Mouse (Mus musculus): ENCODE measurements around the gene Mpv17l. TPM values are rescaled to one million over a fixed set of nuclear protein-coding genes. Genes with fewer than 3 reads are reported as not detected.
A peak's percentile ranks its signal among the peaks of the same experiment; 100 is the strongest.

Gene Mpv17l
- 9.6 and 12.6 TPM in 2 replicates for polyA plus RNA-seq (2012; rRNA removed)

DNA sequence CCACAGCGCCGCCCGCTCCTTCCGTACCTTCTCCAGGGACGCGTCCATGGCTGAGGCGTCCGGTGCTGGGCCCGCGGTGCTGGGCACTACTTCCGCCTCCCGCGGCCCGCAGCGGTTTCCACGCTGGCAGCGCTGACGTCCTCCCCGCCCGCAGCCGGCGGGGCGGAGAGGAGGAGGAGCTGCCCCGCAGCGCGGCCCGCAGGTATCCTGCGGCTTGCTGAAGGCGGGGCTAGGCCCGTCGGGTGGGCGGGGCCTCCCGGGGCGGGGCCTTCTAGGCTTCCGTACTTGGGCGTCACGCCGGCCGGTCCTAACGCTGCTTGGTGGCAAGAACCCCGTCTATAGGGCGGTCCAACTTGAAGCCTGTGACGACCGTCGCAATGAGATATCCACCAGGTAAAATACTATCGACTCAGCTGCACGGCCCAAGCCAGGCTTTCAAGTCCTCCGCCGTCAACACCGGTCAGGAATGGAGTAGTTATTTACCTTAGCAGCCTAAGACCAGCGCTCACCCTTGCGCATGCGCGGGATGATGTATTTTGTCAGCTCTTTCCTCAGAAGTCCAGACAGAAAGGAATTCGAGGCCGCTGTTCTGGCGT, at the start of gene Mpv17l, which contains the start of gene Pdxdc1:
Gene Mpv17l (plus strand): TSS at position 274 of the 596 bp plus-strand sequence.
Gene Pdxdc1 (minus strand): TSS at position 244 of the 596 bp plus-strand sequence.
- no peak for TF ChIP-seq CTCF (IDR thresholded peaks at IDR 0.05; ENCODE audit: borderline replicate concordance, extremely low read depth, insufficient read depth, insufficient read length)
- peak; percentile 58 for TF ChIP-seq POLR2A (IDR thresholded peaks at IDR 0.05; ENCODE audit: borderline replicate concordance, extremely low read depth, insufficient read depth, insufficient read length, poor library complexity, severe bottlenecking)
- DNase-seq (ENCODE audit: low read depth): peak; percentile 99

DNA sequence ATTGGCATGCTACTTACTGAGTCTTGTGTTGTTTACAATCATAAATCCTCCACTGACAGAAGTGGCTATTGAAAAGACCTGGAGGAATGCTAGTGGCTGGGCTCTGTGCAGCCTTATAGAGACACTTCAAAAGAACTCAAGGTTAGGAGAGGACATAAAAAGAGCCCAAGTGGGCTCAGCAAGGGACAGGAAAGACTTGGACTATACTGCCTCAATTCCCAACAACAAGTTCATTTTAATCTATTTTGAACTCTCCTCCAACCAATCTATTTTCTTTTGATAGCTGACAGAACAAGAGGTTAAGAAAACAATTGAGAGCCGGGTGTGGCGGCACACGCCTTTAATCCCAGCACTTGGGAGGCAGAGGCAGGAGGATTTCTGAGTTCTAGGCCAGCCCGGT, 49.1 kb upstream of the Mpv17l start:
- DNase-seq (ENCODE audit: low read depth): no peak
- TF ChIP-seq CTCF (IDR thresholded peaks at IDR 0.05; ENCODE audit: borderline replicate concordance, extremely low read depth, insufficient read depth, insufficient read length) (no peak), POLR2A (IDR thresholded peaks at IDR 0.05; ENCODE audit: borderline replicate concordance, extremely low read depth, insufficient read depth, insufficient read length, poor library complexity, severe bottlenecking) (no peak)

DNA sequence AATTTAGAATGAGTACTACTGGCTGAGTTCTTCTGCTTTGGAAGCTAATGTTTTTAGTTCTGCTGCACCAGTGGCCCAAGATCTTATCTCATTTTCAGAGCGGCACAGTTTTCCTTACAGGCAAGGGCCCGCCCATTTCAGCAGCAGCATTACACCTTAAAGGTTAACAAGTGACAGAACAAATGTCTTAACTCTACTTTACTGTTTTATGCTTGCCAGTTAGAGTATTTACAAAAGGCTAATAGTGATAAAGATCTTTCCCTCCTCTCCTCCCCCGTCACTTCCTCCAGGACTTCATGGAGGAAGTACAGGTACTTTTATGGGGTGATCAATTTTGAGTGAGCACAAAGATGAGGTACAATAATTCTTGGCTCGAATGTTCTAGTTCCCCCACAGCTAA, 36.9 kb upstream of the Mpv17l start:
- no peak for TF ChIP-seq CTCF (IDR thresholded peaks at IDR 0.05; ENCODE audit: borderline replicate concordance, extremely low read depth, insufficient read depth, insufficient read length)
- no peak for TF ChIP-seq POLR2A (IDR thresholded peaks at IDR 0.05; ENCODE audit: borderline replicate concordance, extremely low read depth, insufficient read depth, insufficient read length, poor library complexity, severe bottlenecking)
- DNase-seq (ENCODE audit: low read depth): no peak

DNA sequence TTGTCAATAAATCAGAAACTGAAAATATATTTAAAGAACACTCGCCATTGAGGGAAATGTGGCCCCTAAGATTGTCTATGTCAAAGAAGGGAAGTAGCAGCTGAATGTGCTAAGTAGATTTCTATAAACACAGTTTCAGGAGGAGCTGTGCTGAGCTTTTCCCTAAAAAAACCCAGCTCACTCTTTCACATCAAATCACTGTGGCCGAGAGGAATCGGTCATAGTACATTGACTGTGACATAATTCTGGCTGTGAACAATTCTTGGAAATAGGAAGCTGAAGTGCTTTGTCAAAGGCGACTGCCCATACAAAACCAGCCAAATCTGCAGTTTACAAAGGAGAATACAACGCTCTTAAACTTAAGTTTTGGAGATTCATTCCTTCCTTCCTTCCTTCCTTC, 36.3 kb upstream of the Mpv17l start:
- TF ChIP-seq POLR2A (IDR thresholded peaks at IDR 0.05; ENCODE audit: borderline replicate concordance, extremely low read depth, insufficient read depth, insufficient read length, poor library complexity, severe bottlenecking) (no peak), CTCF (IDR thresholded peaks at IDR 0.05; ENCODE audit: borderline replicate concordance, extremely low read depth, insufficient read depth, insufficient read length) (no peak)
- no peak for DNase-seq (ENCODE audit: low read depth)

DNA sequence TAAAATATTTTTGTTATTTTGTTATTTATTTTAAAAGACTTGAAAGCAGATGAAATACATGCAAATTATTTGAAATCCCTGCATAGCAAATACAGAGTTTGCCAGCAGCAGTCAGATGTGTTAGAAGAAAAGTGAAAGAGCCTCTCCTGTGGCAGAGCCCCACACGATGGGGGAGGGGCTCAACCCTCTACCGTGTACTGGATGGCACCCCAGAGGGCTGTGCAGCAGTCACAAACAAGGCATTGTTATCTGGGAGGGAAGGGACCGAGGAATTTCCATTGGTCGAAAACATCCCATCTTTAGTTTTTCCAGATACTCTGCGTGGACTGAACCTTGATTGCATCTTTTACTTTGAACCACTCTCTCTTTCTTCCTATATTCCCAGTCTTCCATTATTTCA, 35.6 kb upstream of the Mpv17l start:
- DNase-seq (ENCODE audit: low read depth): peak; percentile 40

DNA sequence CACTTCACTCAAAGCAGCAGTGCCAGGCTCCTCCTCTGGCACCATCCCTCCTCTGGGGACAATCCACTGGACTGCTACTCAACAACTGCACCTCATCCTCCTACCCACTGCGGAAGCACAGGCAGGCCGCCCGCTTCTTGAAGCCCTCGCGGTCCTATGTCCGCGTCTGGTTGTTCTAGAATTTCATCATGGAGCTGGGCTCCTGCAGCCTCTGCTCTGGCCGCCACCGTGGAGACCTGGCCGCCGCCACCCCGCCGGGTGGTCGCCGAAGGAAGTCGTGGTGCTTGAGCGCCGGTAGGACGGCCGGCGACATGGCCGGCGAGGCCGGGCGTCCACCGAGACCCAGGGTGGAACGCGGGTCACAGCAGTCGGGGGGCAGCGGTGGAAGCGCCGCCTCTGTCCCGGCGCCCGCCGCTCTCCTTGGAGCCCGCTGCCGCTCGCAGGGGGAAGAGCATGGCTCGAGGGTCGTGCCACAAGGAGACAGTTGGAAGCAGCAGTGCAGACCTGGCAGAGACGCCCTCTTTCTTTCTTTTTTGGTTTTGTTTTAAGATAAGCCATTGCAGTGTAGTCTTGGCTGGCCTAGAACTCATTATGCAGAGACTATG, 34.9 kb upstream of the Mpv17l start:
- no peak for TF ChIP-seq POLR2A (IDR thresholded peaks at IDR 0.05; ENCODE audit: borderline replicate concordance, extremely low read depth, insufficient read depth, insufficient read length, poor library complexity, severe bottlenecking)
- TF ChIP-seq CTCF (IDR thresholded peaks at IDR 0.05; ENCODE audit: borderline replicate concordance, extremely low read depth, insufficient read depth, insufficient read length): no peak
- DNase-seq (ENCODE audit: low read depth): peak; percentile 37

DNA sequence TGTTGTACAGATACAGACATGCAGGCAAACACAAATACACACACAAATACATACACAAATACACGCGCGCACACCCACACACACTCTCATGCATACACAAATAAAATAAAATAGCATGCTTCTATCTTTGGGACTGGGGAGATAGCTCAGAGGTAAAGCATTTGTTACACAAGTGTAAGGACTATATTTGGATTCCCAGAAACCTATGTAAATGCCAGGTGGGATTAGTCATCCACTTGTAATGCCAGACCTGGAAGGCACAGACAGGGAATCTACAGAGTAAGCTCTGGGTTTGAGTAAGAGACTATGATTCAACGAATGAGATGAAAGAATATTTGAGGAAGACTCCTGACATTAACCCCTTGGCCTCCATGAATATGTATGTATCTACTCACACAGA, 27.5 kb upstream of the Mpv17l start:
- no peak for TF ChIP-seq CTCF (IDR thresholded peaks at IDR 0.05; ENCODE audit: borderline replicate concordance, extremely low read depth, insufficient read depth, insufficient read length)
- no peak for TF ChIP-seq POLR2A (IDR thresholded peaks at IDR 0.05; ENCODE audit: borderline replicate concordance, extremely low read depth, insufficient read depth, insufficient read length, poor library complexity, severe bottlenecking)
- no peak for DNase-seq (ENCODE audit: low read depth)

DNA sequence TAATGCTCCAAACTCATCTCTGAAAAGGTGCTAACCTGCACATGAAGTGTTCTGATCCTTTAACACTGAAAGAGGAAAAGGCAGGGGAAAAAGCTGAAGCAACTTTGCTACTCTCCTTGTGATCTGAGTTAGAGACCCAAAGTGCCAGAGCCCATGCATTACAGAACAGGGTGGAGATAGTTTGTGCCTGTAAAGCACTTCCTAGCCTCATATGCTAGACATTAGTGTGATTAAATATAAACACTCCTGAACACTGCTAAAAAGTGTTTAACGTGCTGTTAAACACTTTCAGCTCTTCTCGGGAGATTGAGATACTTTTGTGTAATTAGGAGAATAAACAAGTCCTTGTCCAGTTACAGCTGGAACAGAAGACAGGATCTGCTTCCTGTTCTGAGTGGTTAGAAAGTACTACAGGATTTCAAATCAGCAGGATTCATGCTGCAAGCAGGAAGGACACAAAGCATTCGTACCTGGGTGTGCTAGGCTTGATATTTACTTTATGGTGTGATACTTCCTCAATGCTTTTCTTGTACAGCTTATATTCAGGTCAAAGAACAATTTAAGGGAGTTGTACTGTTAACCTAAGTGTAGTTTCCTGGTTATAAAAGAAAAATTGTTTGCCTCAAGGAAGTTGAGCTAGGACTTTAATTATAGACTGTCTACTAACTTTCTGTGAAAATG, 19.7 kb upstream of the Mpv17l start:
- no peak for DNase-seq (ENCODE audit: low read depth)
- TF ChIP-seq POLR2A (IDR thresholded peaks at IDR 0.05; ENCODE audit: borderline replicate concordance, extremely low read depth, insufficient read depth, insufficient read length, poor library complexity, severe bottlenecking) (no peak), CTCF (IDR thresholded peaks at IDR 0.05; ENCODE audit: borderline replicate concordance, extremely low read depth, insufficient read depth, insufficient read length) (no peak)

DNA sequence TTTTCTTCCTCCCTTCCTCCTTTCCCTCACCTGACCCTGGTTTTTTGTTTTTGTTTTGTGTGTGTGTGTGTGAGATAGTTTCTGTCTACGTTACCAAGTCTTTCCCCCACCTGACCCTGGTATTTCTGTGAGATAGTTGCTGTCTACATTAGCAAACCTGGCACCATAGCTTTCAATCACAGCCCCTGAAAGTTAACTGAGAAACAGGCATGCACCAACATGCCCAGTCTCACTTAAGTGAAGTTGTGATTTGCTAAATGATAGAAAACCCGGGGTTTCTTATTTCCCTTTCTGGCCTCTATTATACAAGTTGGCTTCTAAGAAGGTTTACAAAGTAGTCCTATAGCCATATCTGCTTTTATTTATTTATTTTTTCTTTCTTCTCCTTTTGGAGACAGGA, 12.5 kb upstream of the Mpv17l start:
- no peak for TF ChIP-seq CTCF (IDR thresholded peaks at IDR 0.05; ENCODE audit: borderline replicate concordance, extremely low read depth, insufficient read depth, insufficient read length)
- TF ChIP-seq POLR2A (IDR thresholded peaks at IDR 0.05; ENCODE audit: borderline replicate concordance, extremely low read depth, insufficient read depth, insufficient read length, poor library complexity, severe bottlenecking): no peak
- no peak for DNase-seq (ENCODE audit: low read depth)

DNA sequence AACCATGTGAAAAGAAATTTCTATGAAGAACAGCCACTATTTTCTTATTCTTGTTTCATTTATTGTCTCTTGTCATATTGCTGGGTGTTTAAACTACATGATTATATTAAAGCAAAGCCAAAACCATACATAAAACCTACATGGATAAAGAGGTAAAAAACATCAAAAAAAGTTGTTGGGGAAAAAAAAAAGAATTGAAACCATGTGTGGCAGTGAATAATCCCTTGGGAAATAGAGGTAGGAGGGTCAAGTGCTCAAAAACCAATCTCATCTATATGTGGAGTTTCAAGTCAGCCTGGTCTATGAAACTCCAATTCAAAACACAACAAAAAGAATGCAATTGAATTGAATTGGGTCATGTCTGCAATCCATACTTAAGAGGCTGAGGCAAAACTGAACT, 10.1 kb upstream of the Mpv17l start:
- DNase-seq (ENCODE audit: low read depth): no peak
- TF ChIP-seq POLR2A (IDR thresholded peaks at IDR 0.05; ENCODE audit: borderline replicate concordance, extremely low read depth, insufficient read depth, insufficient read length, poor library complexity, severe bottlenecking) (no peak), CTCF (IDR thresholded peaks at IDR 0.05; ENCODE audit: borderline replicate concordance, extremely low read depth, insufficient read depth, insufficient read length) (no peak)

DNA sequence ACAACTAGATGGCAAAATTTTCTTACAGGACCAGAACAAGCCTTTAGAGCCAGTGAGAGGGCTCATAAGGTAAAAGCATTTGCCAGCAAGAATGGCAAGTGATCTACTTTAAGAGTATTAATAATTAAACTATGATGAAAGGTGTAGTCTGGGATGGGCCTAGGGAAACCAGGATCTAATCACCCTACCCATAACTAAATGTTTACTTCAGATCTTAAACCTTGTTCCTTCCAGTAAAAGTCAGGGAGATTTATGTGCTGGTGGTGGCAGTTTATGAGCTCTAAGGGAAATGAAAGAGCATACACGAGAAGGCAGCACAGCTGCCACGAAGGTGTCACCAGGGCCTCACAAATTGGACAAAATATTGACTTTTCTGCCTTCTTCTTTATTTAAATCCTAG, 8.9 kb upstream of the Mpv17l start:
- no peak for DNase-seq (ENCODE audit: low read depth)
- TF ChIP-seq POLR2A (IDR thresholded peaks at IDR 0.05; ENCODE audit: borderline replicate concordance, extremely low read depth, insufficient read depth, insufficient read length, poor library complexity, severe bottlenecking) (no peak), CTCF (IDR thresholded peaks at IDR 0.05; ENCODE audit: borderline replicate concordance, extremely low read depth, insufficient read depth, insufficient read length) (no peak)

DNA sequence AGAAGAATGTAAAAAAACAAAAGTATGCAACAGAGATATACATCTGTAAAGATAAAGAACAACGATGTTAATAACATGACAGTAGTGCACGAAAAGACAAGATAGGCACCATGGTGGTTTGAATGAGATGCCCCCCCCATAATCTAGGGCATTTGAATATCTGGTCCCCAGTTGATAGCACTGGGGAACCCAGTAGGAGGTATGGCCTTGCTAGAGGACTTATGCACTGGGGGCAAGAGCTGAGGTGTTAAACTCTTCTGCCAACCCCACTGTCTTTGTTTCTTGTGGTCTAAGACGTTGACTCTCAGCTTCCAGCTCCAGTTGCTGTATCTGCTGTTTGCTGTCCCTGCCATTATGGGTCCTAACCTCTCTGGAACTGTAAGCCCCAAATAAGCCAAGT, 7.2 kb upstream of the Mpv17l start:
- no peak for DNase-seq (ENCODE audit: low read depth)
- TF ChIP-seq CTCF (IDR thresholded peaks at IDR 0.05; ENCODE audit: borderline replicate concordance, extremely low read depth, insufficient read depth, insufficient read length) (no peak), POLR2A (IDR thresholded peaks at IDR 0.05; ENCODE audit: borderline replicate concordance, extremely low read depth, insufficient read depth, insufficient read length, poor library complexity, severe bottlenecking) (no peak)

Data from brain, embryonic 14.5 days (tissue).